Mouse (Mus musculus) heart, postnatal 4 days (tissue): ENCODE results near the gene Mgat4a. TPM values are rescaled to one million over a fixed set of nuclear protein-coding genes. Genes with fewer than 3 reads are reported as not detected.

ENCODE experiments used
- DNase-seq: peaks from one replicate; pipeline ENCODE4 v3.0.0; 2021
- total RNA-seq, 2 experiments: library from RNA; stranded (reverse); gene quantifications; 2 replicates each; pipeline ENCODE4 v1.2.3; 2021

The Mgat4a gene
- total RNA-seq, result 10 to 100 TPM; 15.1 to 15.5 TPM

- peak; percentile 92 for DNase-seq
Observed at GRCm38 (mm10) chr1:37540810-37541658, at the start of gene Mgat4a. TSS of gene Mgat4a (minus strand) at chr1:37541016.

DNA sequence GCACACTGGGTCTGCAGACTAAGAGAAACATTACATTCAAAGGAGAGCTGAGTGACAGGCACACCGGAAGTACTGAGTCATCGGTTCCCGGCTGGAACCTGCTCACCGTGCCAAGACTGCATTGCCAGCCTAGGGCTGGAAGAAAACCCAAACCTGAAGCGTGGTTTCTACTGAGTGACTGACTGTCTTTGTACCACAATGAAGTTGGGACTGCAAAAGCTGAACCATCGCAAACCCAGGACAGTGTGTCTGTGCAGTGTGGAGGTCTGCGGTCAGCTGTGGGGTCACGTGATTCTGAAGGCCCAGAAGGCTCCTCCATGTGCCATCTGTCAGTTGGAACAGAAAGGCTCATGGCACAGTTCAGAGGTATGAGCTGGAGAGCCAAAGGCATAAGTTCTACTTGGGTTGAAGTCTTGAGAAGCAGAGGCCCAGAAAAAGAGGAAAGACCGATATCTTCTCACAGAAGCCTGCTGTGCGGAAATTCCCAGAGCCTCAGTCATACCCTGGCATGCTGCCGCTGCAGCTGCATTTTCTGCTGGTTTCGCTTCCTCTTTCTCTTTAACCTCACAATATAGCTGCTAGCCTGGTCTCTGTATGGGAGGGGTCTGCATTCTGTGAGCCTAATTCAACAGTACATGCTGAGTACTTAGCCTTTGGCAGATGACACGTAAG is 45.1 kb upstream of the Mgat4a start:
- DNase-seq, result peak; percentile 78

DNA sequence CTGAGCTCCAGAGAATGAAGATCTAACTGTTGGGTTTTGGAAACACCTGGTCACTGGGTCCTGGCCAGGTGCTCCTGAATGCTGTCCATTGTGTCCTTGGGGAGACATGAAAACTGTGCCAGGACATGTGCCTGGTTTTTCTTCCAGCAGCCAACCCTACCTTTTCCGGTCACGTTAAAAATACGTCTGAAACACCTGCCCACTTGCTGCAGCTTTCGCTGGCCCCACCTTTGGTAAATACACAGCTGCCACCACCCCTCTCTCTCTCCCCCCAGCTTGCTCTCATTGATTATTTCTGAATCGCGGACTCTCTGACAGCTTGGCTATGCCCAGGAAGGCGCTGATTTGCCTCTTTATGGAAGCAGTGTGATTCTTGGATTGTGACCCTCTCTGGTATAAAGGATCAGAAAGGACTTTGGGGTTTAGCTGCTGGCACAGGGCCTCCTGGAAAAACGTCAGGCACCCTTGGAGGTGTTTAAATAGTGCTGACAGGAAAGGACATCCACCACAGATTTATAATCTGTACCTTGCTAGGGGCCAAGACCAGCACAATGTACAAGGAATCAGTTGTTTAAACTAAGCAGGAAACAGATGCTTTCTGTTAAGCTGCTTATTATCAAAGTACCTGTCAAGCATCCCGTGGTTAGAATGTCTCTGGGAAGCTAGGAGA is 43.1 kb upstream of the Mgat4a start:
- DNase-seq, result no peak

DNA sequence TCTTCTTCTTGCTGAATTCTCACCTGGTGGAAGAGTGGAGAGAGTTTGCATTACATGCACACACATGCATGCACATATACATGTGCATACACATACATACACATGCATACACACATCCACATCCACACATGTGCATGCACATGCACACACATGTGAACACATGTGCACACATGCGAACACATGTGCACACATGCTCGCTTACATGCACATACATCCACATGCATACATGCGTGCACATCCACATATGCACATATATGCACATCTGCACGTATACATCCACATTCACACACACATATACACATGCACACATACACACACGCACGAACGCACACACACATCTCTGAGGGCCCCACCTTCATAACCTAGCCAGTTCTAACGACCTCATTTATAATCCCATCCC is 42.4 kb upstream of the Mgat4a start:
- no peak for DNase-seq

- no peak for DNase-seq
Observed at GRCm38 (mm10) chr1:37579686-37580085, 38.9 kb upstream of the Mgat4a start.

GRCm38 (mm10) chr1:37572528-37573272 is 31.9 kb upstream of the Mgat4a start:
- DNase-seq, result no peak

DNA sequence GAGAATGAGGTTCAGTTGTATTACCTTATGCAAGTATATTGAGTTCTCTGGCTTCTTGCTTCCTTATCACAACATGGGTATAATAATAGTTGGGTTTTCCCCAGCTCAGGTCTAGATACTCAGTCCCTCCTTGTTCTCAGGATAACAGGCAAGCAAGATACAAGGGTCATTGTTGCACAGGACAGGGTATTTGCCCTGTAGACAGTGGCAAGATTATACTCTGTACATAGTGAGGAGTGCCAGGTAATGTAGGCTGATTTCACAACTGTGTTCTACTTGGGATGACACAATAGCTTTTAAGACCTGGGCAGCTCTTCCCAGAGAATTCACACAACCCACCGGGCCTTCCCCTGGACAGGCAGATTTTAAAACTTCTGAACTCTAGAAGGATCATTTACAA is 27.6 kb upstream of the Mgat4a start:
- DNase-seq, result no peak

GRCm38 (mm10) chr1:37566754-37567153 is 25.9 kb upstream of the Mgat4a start:
- DNase-seq, result no peak

- DNase-seq, result no peak
Observed at GRCm38 (mm10) chr1:37566344-37566743, 25.5 kb upstream of the Mgat4a start.

- no peak for DNase-seq
Observed at GRCm38 (mm10) chr1:37565396-37565795, 24.6 kb upstream of the Mgat4a start.

DNA sequence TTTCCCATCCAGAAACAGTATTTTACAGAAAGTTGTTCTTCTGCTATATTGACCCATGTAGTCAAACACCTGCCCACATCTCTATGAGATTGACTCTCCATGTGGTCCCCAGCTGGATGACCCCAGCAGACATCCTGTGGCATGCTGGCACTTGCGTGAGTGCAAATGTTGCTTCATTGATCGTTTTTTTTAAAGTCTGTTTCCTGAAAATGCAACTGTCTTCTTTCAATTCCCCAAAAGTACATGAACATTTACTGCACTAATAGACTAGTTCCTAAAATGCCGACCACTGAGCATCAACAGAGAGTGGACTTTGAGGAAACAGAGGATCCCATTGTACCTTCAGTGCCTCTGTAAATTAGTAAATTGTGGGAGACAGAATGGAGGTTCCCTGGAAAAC is 21.1 kb upstream of the Mgat4a start:
- no peak for DNase-seq

- no peak for DNase-seq
Observed at GRCm38 (mm10) chr1:37560356-37560755, 19.5 kb upstream of the Mgat4a start.

DNA sequence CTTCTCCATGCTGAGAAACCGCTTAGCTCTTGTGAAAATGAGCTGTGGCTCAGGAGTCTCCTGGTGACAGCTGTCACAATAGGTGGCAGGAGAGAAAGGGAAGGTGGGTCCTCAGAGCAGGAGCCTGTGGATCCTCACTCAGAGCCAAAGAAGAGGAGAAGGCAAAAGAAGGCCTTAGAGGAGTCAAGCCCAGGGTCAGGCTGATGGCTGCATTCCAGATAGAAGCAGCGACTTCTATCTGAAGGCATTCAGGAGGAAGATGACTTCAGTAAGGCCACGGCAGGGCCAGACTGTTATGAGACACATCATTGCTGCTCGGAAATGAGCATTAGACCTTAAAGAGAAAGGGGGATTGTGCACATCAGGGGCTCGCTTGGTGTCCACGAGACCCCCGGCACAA is 11.2 kb upstream of the Mgat4a start:
- DNase-seq, result no peak

DNA sequence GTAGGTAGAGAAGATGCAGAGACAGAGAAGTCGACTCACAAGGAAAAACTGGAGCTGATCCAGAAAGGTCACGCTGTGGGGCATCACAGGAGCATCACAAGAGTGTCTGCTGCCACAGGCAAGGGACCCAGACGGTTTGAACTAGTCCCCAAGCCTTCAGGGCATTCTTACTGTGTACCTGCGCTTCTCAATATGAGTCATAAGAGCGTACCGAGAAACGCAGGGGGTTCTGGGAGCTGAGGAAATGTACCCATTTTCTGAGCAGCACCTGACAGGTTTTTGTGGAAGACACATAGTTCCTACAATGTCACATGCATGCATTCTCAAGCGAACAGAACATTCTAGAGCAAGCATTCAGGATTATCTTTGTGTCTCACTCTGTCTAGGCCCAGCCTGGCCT is 8.7 kb upstream of the Mgat4a start:
- no peak for DNase-seq

DNA sequence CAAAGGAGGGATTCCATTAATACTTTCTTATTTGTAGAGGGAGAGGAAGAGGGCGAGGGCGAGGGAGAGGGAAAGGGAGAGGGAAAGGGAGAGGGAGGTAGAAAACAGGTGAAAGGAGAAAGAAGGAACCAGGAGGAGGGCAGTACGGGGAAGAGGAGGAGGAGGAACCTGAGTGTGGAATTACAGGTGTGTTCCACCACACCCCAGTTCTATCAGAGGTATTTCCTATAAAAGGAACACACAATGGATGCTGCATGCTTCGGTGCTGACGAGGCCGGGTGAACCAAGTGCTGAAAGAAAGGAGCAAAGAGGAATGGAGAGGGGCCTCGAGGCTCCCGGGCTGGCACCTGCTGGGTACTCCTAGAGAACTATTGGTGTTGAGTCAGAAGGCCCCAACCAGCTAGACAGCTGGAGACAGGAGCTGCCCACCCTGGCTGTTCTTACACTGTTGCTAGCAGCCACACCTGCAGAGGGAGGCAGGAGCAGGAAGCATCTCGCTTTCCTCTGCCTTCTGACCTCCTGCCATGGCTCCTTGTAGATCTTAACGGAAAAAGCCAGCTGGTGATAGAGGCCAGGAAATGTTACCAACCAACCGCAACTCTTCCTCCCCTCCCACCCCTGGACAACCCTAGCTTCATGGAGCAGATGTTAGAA is 5.7 kb upstream of the Mgat4a start:
- no peak for DNase-seq

DNA sequence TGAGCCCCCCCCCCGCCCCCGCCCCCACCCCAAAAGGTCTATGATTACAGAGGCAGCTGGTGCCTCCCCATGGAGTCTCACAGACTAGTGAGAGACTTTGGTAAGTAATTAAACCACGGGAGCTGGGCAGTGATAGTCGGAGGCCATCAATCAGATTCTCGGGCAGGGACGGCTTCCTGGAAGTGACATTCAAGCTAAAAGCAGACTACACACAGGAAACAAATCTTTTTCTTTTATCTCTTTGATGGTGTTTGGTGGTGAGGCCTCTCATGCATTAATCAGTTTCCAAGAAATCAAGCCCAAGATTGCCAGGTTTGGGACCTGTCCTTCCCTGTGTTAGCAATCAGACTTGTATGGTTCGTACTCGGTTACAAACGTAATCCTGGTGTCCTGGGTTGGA is 3.4 kb upstream of the Mgat4a start:
- no peak for DNase-seq

GRCm38 (mm10) chr1:37543057-37543456 is 2.2 kb upstream of the Mgat4a start:
- no peak for DNase-seq

DNA sequence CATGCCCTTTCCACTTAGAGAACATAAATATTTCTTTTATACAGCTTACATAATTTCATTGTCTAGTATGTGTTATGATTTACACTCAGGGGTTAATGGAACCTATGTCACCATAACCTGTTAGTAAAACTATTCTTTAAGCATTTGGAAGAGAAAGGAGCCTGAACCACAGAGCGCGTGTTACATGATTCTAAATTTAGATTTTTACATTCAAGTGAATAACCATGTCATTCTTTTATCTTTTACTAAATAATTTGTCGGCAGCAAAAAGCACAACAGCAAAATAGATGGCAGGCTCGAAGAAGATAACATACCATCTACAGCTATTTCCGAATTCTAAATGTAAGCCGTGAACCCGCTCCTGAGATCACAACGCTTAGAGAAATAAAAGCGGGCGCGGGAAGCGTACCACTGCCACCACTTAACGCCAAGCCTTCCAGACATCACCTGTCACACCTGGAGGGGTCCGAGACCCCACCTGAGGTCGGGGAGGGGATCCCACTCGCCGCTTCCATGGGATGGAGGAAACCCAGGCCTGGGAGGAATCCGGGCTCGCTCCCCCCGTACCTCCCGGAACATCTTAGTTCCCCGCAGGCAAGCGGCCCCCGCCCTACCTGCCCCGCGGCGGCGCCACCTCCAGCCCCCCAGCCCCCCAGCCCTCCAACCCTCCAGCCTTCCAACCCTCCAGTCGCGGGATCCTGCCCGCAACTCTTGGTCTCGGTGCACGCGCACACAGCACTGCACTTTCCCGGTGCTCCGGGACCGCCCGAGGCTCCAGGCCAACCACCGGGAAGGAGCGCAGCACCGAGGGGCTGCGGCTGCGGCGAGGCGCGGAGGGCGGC is 627 bp downstream of the Mgat4a start:
- no peak for DNase-seq

DNA sequence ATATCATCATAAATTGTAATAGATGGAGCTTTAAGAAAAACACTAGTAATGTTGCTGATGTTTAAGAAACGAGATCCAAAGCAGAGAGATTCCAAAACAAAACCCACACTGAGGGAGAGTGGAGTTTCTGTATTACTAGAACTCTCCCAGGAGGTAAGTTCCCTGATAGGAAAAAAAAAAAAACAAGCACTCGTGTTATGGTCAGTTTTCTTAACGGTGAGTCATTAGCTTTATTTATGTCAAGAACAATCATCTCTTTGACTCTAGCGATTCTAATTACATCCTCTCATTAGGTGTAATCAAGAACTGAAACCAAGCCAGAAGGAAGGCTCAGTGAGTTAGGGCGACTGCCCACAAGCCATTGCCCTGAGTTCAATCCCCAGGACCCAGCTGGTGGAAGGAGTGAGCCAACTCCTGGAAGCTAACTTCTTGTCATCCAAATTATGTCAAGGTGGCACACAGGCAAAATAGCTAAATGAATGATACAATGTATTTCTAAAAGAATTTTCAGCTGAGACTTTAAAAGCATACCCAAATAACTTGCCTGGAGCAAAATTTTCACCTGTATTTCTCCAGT is 6.2 kb downstream of the Mgat4a start:
- DNase-seq, result no peak

- no peak for DNase-seq
Observed at GRCm38 (mm10) chr1:37533181-37533580, 7.6 kb downstream of the Mgat4a start.

- DNase-seq, result no peak
Observed at GRCm38 (mm10) chr1:37532533-37532840, 8.3 kb downstream of the Mgat4a start.
